Mouse (Mus musculus) hindlimb bud, embryonic 11.5 days (tissue): ENCODE measurements at regions not wholly inside any gene's neighbourhood (a gene's known extent, or its start where the extent isn't known, plus 50 kb on each side); places are given as distances from the start of the nearest gene placed in this dataset.

Experiments used
- DNase-seq: peaks from one replicate; pipeline ENCODE4 v3.0.0-alpha.2; 2012; ENCODE audit warnings: low read depth, low spot score; ENCODE audit errors: extremely low spot score

GRCm38 (mm10) chr3:139887265-139887664 lies 681.8 kb downstream of the Stpg2 start:
- DNase-seq, result no peak

- no peak for DNase-seq
Observed at GRCm38 (mm10) chr3:139888537-139888936, 683.0 kb downstream of the Stpg2 start.

- DNase-seq, result no peak
Observed at GRCm38 (mm10) chr3:139890186-139890585, 684.7 kb downstream of the Stpg2 start.

- no peak for DNase-seq
Observed at GRCm38 (mm10) chr3:139897894-139898293, 692.4 kb downstream of the Stpg2 start.

- peak; percentile 16 for DNase-seq
Observed at GRCm38 (mm10) chr3:139899213-139899612, 693.7 kb downstream of the Stpg2 start.

- DNase-seq, result no peak
Observed at GRCm38 (mm10) chr3:139913639-139914330, 708.3 kb downstream of the Stpg2 start.

GRCm38 (mm10) chr3:139922267-139922666 lies 716.8 kb downstream of the Stpg2 start:
- DNase-seq, result no peak

- no peak for DNase-seq
Observed at GRCm38 (mm10) chr3:139933039-139933438, 727.5 kb downstream of the Stpg2 start.

- no peak for DNase-seq
Observed at GRCm38 (mm10) chr3:139946209-139946608, 740.7 kb downstream of the Stpg2 start.

- no peak for DNase-seq
Observed at GRCm38 (mm10) chr3:139947247-139947646, 741.8 kb downstream of the Stpg2 start.

- DNase-seq, result no peak
Observed at GRCm38 (mm10) chr3:139949096-139949495, 743.6 kb downstream of the Stpg2 start.

GRCm38 (mm10) chr3:139950016-139950705 lies 744.7 kb downstream of the Stpg2 start:
- no peak for DNase-seq

GRCm38 (mm10) chr3:139951516-139951915 lies 746.0 kb downstream of the Stpg2 start:
- no peak for DNase-seq

- peak; percentile 28 for DNase-seq
Observed at GRCm38 (mm10) chr3:139978172-139978571, 772.7 kb downstream of the Stpg2 start.

- DNase-seq, result no peak
Observed at GRCm38 (mm10) chr3:139985830-139986481, 780.5 kb downstream of the Stpg2 start.

- no peak for DNase-seq
Observed at GRCm38 (mm10) chr3:139988938-139989337, 783.4 kb downstream of the Stpg2 start.

GRCm38 (mm10) chr3:139989380-139989779 lies 783.9 kb downstream of the Stpg2 start:
- no peak for DNase-seq

- DNase-seq, result no peak
Observed at GRCm38 (mm10) chr3:140012522-140012921, 807.0 kb downstream of the Stpg2 start.

- DNase-seq, result no peak
Observed at GRCm38 (mm10) chr3:140034101-140034500, 828.6 kb downstream of the Stpg2 start.

GRCm38 (mm10) chr3:140035142-140035541 lies 829.6 kb downstream of the Stpg2 start:
- DNase-seq, result no peak

GRCm38 (mm10) chr3:140044898-140045297 lies 839.4 kb downstream of the Stpg2 start:
- no peak for DNase-seq

GRCm38 (mm10) chr3:140054634-140055033 lies 849.1 kb downstream of the Stpg2 start:
- no peak for DNase-seq
